Mouse (Mus musculus): ENCODE data around the gene Adi1. TPM values are rescaled to one million over a fixed set of nuclear protein-coding genes. Genes with fewer than 3 reads are reported as not detected.
A peak's percentile ranks its signal among the peaks of the same experiment; 100 is the strongest.

The Adi1 gene
- polyA plus RNA-seq, 1 experiment from 2014 or later: 66.0 TPM

GRCm38 (mm10) chr12:28699086-28699485 lies 24.1 kb downstream of the Adi1 start:
- H3K4me1 ChIP-seq: peaks cover 9% of the 10 kb centered on the region; the same call in 1 of the 2 replicates
- 71% methylated on average over 5 of the region's 5 CpGs for WGBS
- no peaks in the 10 kb centered on the region for H3K9me3 ChIP-seq
- no peak overlapping the region for H3K4me3 ChIP-seq
- peaks cover 38% of the 10 kb centered on the region for H3K36me3 ChIP-seq
- no peak overlapping the region for H3K9ac ChIP-seq
- no peaks in the 10 kb centered on the region for H3K27me3 ChIP-seq
- no peak for ATAC-seq (ENCODE audit: insufficient number of reproducible peaks, low FRiP score, low TSS enrichment, low read depth)
- H3K27ac ChIP-seq: no peak overlapping the region
- no peak overlapping the region for H3K4me2 ChIP-seq

- Histone ChIP-seq H3K4me2 (no peak overlapping the region), H3K4me3 (no peak overlapping the region), H3K4me1 (peaks cover 9% of the 10 kb centered on the region; the same call in 1 of the 2 replicates), H3K27ac (no peak overlapping the region), H3K36me3 (peaks cover 35% of the 10 kb centered on the region), H3K9ac (no peak overlapping the region), H3K27me3 (no peaks in the 10 kb centered on the region), H3K9me3 (no peaks in the 10 kb centered on the region)
- WGBS: 14% methylated on average over 6 of the region's 6 CpGs
- ATAC-seq (ENCODE audit: insufficient number of reproducible peaks, low FRiP score, low TSS enrichment, low read depth): no peak
Observed at GRCm38 (mm10) chr12:28699656-28700055, 24.6 kb downstream of the Adi1 start.

- ATAC-seq (ENCODE audit: insufficient number of reproducible peaks, low FRiP score, low TSS enrichment, low read depth): no peak
- 40% methylated on average over 3 of the region's 3 CpGs for WGBS
Observed at GRCm38 (mm10) chr12:28700101-28700511, 25.1 kb downstream of the Adi1 start.

GRCm38 (mm10) chr12:28700561-28701025 lies 25.6 kb downstream of the Adi1 start:
- WGBS: 68% methylated on average over 19 of the region's 19 CpGs
- H3K4me3 ChIP-seq: no peak overlapping the region
- no peaks in the 10 kb centered on the region for H3K9me3 ChIP-seq
- H3K27me3 ChIP-seq: no peaks in the 10 kb centered on the region
- no peak overlapping the region for H3K4me2 ChIP-seq
- no peak overlapping the region for H3K9ac ChIP-seq
- ATAC-seq (ENCODE audit: insufficient number of reproducible peaks, low FRiP score, low TSS enrichment, low read depth): no peak
- H3K4me1 ChIP-seq: peaks cover 9% of the 10 kb centered on the region; the same call in 1 of the 2 replicates
- peak overlapping the region; percentile 71 for H3K27ac ChIP-seq
- peaks cover 29% of the 10 kb centered on the region for H3K36me3 ChIP-seq

More at GRCm38 (mm10) chr12:28700101-28700511, 25.1 kb downstream of the Adi1 start:
- H3K9me3 ChIP-seq: no peaks in the 10 kb centered on the region
- H3K4me1 ChIP-seq: peaks cover 9% of the 10 kb centered on the region; the same call in 1 of the 2 replicates
- H3K27me3 ChIP-seq: no peaks in the 10 kb centered on the region
- H3K4me2 ChIP-seq: no peak overlapping the region
- no peak overlapping the region for H3K9ac ChIP-seq
- H3K27ac ChIP-seq: peak overlapping the region; percentile 71
- no peak overlapping the region for H3K4me3 ChIP-seq
- peaks cover 31% of the 10 kb centered on the region for H3K36me3 ChIP-seq

GRCm38 (mm10) chr12:28701302-28701701 lies 26.3 kb downstream of the Adi1 start:
- ATAC-seq (ENCODE audit: insufficient number of reproducible peaks, low FRiP score, low TSS enrichment, low read depth): no peak
- 70% methylated on average over 11 of the region's 11 CpGs for WGBS
- no peaks in the 10 kb centered on the region for H3K27me3 ChIP-seq
- H3K36me3 ChIP-seq: peaks cover 22% of the 10 kb centered on the region
- no peak overlapping the region for H3K4me2 ChIP-seq
- no peaks in the 10 kb centered on the region for H3K9me3 ChIP-seq
- H3K9ac ChIP-seq: no peak overlapping the region
- 0 out of 2 replicates have a peak overlapping the region, but pooled peaks have one; percentile 71 for H3K27ac ChIP-seq
- peaks cover 9% of the 10 kb centered on the region; the same call in 1 of the 2 replicates for H3K4me1 ChIP-seq
- no peak overlapping the region for H3K4me3 ChIP-seq

GRCm38 (mm10) chr12:28704381-28704780 lies 29.4 kb downstream of the Adi1 start:
- Histone ChIP-seq H3K27me3 (no peaks in the 10 kb centered on the region), H3K9me3 (no peaks in the 10 kb centered on the region), H3K27ac (no peak overlapping the region), H3K4me3 (no peak overlapping the region), H3K36me3 (peaks cover 13% of the 10 kb centered on the region; the same call in 1 of the 2 replicates), H3K4me1 (peaks cover 9% of the 10 kb centered on the region; the same call in 1 of the 2 replicates), H3K9ac (no peak overlapping the region), H3K4me2 (no peak overlapping the region)
- ATAC-seq (ENCODE audit: insufficient number of reproducible peaks, low FRiP score, low TSS enrichment, low read depth): no peak
- 13% methylated on average over 12 of the region's 12 CpGs for WGBS

GRCm38 (mm10) chr12:28705204-28705603 lies 30.2 kb downstream of the Adi1 start:
- H3K36me3 ChIP-seq: peaks cover 21% of the 10 kb centered on the region; the same call in 1 of the 2 replicates
- no peak overlapping the region for H3K9ac ChIP-seq
- no peak overlapping the region for H3K4me2 ChIP-seq
- no peaks in the 10 kb centered on the region for H3K9me3 ChIP-seq
- no peak for ATAC-seq (ENCODE audit: insufficient number of reproducible peaks, low FRiP score, low TSS enrichment, low read depth)
- no peak overlapping the region for H3K4me3 ChIP-seq
- H3K27ac ChIP-seq: no peak overlapping the region
- H3K4me1 ChIP-seq: peaks cover 5% of the 10 kb centered on the region; the same call in 1 of the 2 replicates
- WGBS: 91% methylated on average over 6 of the region's 6 CpGs
- no peaks in the 10 kb centered on the region for H3K27me3 ChIP-seq

GRCm38 (mm10) chr12:28708154-28708553 lies 33.1 kb downstream of the Adi1 start:
- no peaks in the 10 kb centered on the region for H3K9me3 ChIP-seq
- H3K4me2 ChIP-seq: no peak overlapping the region
- no peak overlapping the region for H3K27ac ChIP-seq
- 80% methylated on average over 4 of the region's 4 CpGs for WGBS
- no peak for ATAC-seq (ENCODE audit: insufficient number of reproducible peaks, low FRiP score, low TSS enrichment, low read depth)
- H3K4me1 ChIP-seq: no peaks in the 10 kb centered on the region
- H3K9ac ChIP-seq: no peak overlapping the region
- no peaks in the 10 kb centered on the region for H3K27me3 ChIP-seq
- no peak overlapping the region for H3K4me3 ChIP-seq
- peaks cover 44% of the 10 kb centered on the region for H3K36me3 ChIP-seq

GRCm38 (mm10) chr12:28710566-28711185 lies 35.6 kb downstream of the Adi1 start:
- Histone ChIP-seq H3K9me3 (no peaks in the 10 kb centered on the region), H3K4me1 (no peaks in the 10 kb centered on the region), H3K4me3 (no peak overlapping the region), H3K27me3 (no peaks in the 10 kb centered on the region), H3K4me2 (no peak overlapping the region), H3K36me3 (peaks cover 57% of the 10 kb centered on the region), H3K27ac (no peak overlapping the region), H3K9ac (no peak overlapping the region)
- ATAC-seq (ENCODE audit: insufficient number of reproducible peaks, low FRiP score, low TSS enrichment, low read depth): no peak
- 79% methylated on average over 22 of the region's 22 CpGs for WGBS

- Histone ChIP-seq H3K4me3 (no peak overlapping the region), H3K27me3 (no peaks in the 10 kb centered on the region), H3K9me3 (no peaks in the 10 kb centered on the region), H3K9ac (no peak overlapping the region), H3K4me2 (no peak overlapping the region), H3K36me3 (peaks cover 70% of the 10 kb centered on the region), H3K27ac (no peak overlapping the region), H3K4me1 (no peaks in the 10 kb centered on the region)
- 92% methylated on average over 24 of the region's 24 CpGs for WGBS
- ATAC-seq (ENCODE audit: insufficient number of reproducible peaks, low FRiP score, low TSS enrichment, low read depth): no peak
Observed at GRCm38 (mm10) chr12:28714822-28715632, 40.0 kb downstream of the Adi1 start.

GRCm38 (mm10) chr12:28717066-28717465 lies 42.0 kb downstream of the Adi1 start:
- H3K4me2 ChIP-seq: no peak overlapping the region
- 55% methylated on average over 2 of the region's 2 CpGs for WGBS
- no peak overlapping the region for H3K4me3 ChIP-seq
- no peaks in the 10 kb centered on the region for H3K27me3 ChIP-seq
- H3K9me3 ChIP-seq: no peaks in the 10 kb centered on the region
- H3K27ac ChIP-seq: no peak overlapping the region
- peaks cover 70% of the 10 kb centered on the region for H3K36me3 ChIP-seq
- ATAC-seq (ENCODE audit: insufficient number of reproducible peaks, low FRiP score, low TSS enrichment, low read depth): no peak
- no peaks in the 10 kb centered on the region for H3K4me1 ChIP-seq
- H3K9ac ChIP-seq: no peak overlapping the region

GRCm38 (mm10) chr12:28718106-28718505 lies 43.1 kb downstream of the Adi1 start:
- ATAC-seq (ENCODE audit: insufficient number of reproducible peaks, low FRiP score, low TSS enrichment, low read depth): no peak
- Histone ChIP-seq H3K4me3 (no peak overlapping the region), H3K4me1 (no peaks in the 10 kb centered on the region), H3K9me3 (no peaks in the 10 kb centered on the region), H3K27ac (no peak overlapping the region), H3K27me3 (no peaks in the 10 kb centered on the region), H3K36me3 (peaks cover 70% of the 10 kb centered on the region), H3K9ac (no peak overlapping the region), H3K4me2 (no peak overlapping the region)
- 96% methylated on average over 2 of the region's 2 CpGs for WGBS
